Mouse (Mus musculus): ENCODE measurements at regions not wholly inside any gene's neighbourhood (a gene's known extent, or its start where the extent isn't known, plus 50 kb on each side); places are given as distances from the start of the nearest gene placed in this dataset.

GRCm38 (mm10) chr14:86360423-86361059 is 780.5 kb downstream of the Diaph3 start:
- no peak for TF ChIP-seq CTCF (IDR thresholded peaks at IDR 0.05; ENCODE audit: low read depth, low read length)
- no peak for TF ChIP-seq POLR2AphosphoS5 (IDR thresholded peaks at IDR 0.05; ENCODE audit: insufficient replicate concordance, low read depth, low read length)
- no peak for TF ChIP-seq GATA1 (IDR thresholded peaks at IDR 0.05; ENCODE audit: borderline replicate concordance, low read length)
- TF ChIP-seq TAL1 (conservative IDR thresholded peaks at IDR 0.05; ENCODE audit: low read depth, low read length) = no peak
